Mouse (Mus musculus): ENCODE data around the gene Adam17. TPM values are rescaled to one million over a fixed set of nuclear protein-coding genes. Genes with fewer than 3 reads are reported as not detected.

The Adam17 gene
- polyA plus RNA-seq, 1 experiment from 2014 or later = 44.2 TPM

DNA sequence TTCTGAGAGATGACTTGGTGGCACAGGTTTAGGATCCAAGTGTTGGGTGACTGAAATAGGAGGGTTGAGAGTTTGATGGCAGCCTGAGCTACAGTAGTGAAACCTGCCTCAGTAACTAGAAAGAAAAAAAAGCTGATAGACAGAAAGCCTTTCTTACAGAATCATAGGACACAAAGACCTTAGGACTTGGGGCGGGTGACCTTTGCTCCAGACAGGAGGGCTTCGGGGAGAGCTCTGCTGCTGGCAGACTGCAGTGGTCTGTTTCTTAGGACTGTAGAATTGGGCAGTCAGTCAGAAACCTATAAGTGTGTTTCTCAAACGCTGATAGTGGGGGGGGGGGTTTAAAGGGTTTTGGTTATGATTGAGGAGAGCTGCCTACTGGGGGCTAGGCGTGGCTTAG lies 67.7 kb downstream of the Adam17 start:
- H3K36me3 ChIP-seq = peaks cover 92% of the 10 kb centered on the region
- H3K9me3 ChIP-seq (replicated peaks) = no peaks in the 10 kb centered on the region
- H3K4me1 ChIP-seq = no peaks in the 10 kb centered on the region
- ATAC-seq (ENCODE audit: insufficient number of reproducible peaks, low FRiP score, low TSS enrichment, low read depth) = no peak
- H3K9ac ChIP-seq = no peak overlapping the region
- no peak overlapping the region for H3K4me2 ChIP-seq (replicated peaks)
- WGBS = 85% methylated on average over 4 of the region's 4 CpGs
- no peaks in the 10 kb centered on the region for H3K27me3 ChIP-seq
- no peak overlapping the region for H3K4me3 ChIP-seq (replicated peaks)
- H3K27ac ChIP-seq (replicated peaks) = no peak overlapping the region

- Histone ChIP-seq H3K4me1 (no peaks in the 10 kb centered on the region), H3K4me2 (replicated peaks) (no peak overlapping the region), H3K36me3 (peaks cover 88% of the 10 kb centered on the region), H3K9ac (no peak overlapping the region), H3K27ac (replicated peaks) (no peak overlapping the region), H3K4me3 (replicated peaks) (no peak overlapping the region), H3K27me3 (no peaks in the 10 kb centered on the region), H3K9me3 (replicated peaks) (no peaks in the 10 kb centered on the region)
- no peak for ATAC-seq (ENCODE audit: insufficient number of reproducible peaks, low FRiP score, low TSS enrichment, low read depth)
- WGBS = 85% methylated on average over 5 of the region's 5 CpGs
These were observed 71.1 kb downstream of the Adam17 start for GRCm38 (mm10) chr12:21302361-21302783.

DNA sequence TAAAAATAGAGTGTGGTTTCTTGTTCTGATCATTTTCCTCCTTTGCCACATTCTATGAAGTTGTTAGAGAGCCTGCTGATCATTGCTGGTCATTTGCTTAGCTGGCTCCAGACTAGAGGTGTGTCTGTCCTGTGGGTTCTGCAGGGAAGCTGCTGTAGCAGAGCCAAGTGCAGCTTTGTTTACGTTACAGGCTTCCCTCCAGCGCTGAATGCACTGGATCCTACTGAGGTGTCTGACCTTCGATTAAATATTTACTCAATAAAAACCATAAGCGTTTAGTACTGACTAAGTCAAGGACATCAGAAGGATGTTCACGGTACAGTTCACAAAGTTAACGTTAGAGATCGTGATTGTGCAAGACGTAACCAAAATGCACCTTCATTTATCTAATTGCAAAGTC lies 71.5 kb downstream of the Adam17 start:
- Histone ChIP-seq H3K4me2 (replicated peaks) (no peak overlapping the region), H3K9me3 (replicated peaks) (no peaks in the 10 kb centered on the region), H3K9ac (no peak overlapping the region), H3K27me3 (no peaks in the 10 kb centered on the region), H3K4me1 (no peaks in the 10 kb centered on the region), H3K36me3 (peaks cover 88% of the 10 kb centered on the region), H3K4me3 (replicated peaks) (no peak overlapping the region), H3K27ac (replicated peaks) (no peak overlapping the region)
- no peak for ATAC-seq (ENCODE audit: insufficient number of reproducible peaks, low FRiP score, low TSS enrichment, low read depth)
- WGBS = 83% methylated on average over 8 of the region's 8 CpGs

DNA sequence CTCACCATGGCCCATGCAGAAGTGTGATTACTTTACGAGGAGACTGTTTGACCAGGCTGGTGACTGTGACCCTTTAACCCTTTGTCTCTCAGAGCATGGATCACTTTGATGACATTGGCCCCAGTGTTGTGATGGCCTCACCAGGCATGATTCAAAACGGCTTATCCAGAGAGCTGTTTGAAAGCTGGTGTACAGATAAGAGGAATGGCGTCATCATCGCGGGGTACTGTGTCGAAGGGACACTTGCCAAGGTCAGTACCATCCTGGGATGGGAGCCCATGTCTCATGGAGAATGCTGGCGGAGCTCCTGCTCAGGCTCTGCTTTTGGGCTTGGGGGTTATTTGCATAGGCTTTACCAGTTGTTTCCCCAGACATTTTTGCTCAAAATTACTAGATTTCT lies 72.1 kb downstream of the Adam17 start:
- Histone ChIP-seq H3K9me3 (replicated peaks) (no peaks in the 10 kb centered on the region), H3K4me2 (replicated peaks) (no peak overlapping the region), H3K27me3 (no peaks in the 10 kb centered on the region), H3K9ac (no peak overlapping the region), H3K4me1 (no peaks in the 10 kb centered on the region), H3K4me3 (replicated peaks) (no peak overlapping the region), H3K36me3 (peaks cover 88% of the 10 kb centered on the region), H3K27ac (replicated peaks) (no peak overlapping the region)
- ATAC-seq (ENCODE audit: insufficient number of reproducible peaks, low FRiP score, low TSS enrichment, low read depth) = no peak
- 91% methylated on average over 7 of the region's 7 CpGs for WGBS

GRCm38 (mm10) chr12:21298856-21299255 lies 74.6 kb downstream of the Adam17 start:
- no peak overlapping the region for H3K27ac ChIP-seq (replicated peaks)
- no peaks in the 10 kb centered on the region for H3K9me3 ChIP-seq (replicated peaks)

DNA sequence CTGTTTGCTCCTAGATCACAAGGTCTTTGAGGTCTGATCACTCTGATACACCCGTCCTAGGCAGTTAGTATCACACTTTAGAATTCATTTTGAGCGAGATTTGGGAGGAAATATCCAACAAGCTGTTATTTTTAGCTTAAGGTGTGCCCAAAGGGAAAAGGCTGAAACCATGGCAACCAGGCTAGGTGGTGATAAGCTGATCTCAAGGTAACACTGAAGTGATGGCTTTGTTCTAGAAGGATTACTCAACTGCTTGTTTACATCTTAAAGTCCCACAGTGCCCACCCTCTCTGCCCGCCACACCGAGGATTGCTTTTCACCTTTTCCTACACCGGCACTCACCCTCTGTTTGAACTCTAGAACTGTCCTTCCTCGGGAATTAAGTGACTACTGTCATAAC lies 83.8 kb downstream of the Adam17 start:
- Histone ChIP-seq H3K27ac (replicated peaks) (no peak overlapping the region), H3K27me3 (no peaks in the 10 kb centered on the region), H3K36me3 (peaks cover 39% of the 10 kb centered on the region), H3K4me1 (peaks cover 21% of the 10 kb centered on the region), H3K9ac (no peak overlapping the region), H3K4me3 (replicated peaks) (no peak overlapping the region), H3K9me3 (replicated peaks) (no peaks in the 10 kb centered on the region), H3K4me2 (replicated peaks) (no peak overlapping the region)
- no peak for ATAC-seq (ENCODE audit: insufficient number of reproducible peaks, low FRiP score, low TSS enrichment, low read depth)
- WGBS = 77% methylated on average over 6 of the region's 6 CpGs

More at GRCm38 (mm10) chr12:21298856-21299255, 74.6 kb downstream of the Adam17 start:
- no peak for ATAC-seq (ENCODE audit: insufficient number of reproducible peaks, low FRiP score, low TSS enrichment, low read depth)
- no peak overlapping the region for H3K4me2 ChIP-seq (replicated peaks)
- peaks cover 90% of the 10 kb centered on the region for H3K36me3 ChIP-seq
- no peaks in the 10 kb centered on the region for H3K27me3 ChIP-seq
- H3K9ac ChIP-seq = no peak overlapping the region
- no peaks in the 10 kb centered on the region for H3K4me1 ChIP-seq
- no peak overlapping the region for H3K4me3 ChIP-seq (replicated peaks)
- 94% methylated on average over 11 of the region's 11 CpGs for WGBS

- peaks cover 21% of the 10 kb centered on the region for H3K4me1 ChIP-seq
- 91% methylated on average over 3 of the region's 3 CpGs for WGBS
- ATAC-seq (ENCODE audit: insufficient number of reproducible peaks, low FRiP score, low TSS enrichment, low read depth) = no peak
- peaks cover 31% of the 10 kb centered on the region for H3K36me3 ChIP-seq
- H3K27ac ChIP-seq (replicated peaks) = no peak overlapping the region
- no peak overlapping the region for H3K9ac ChIP-seq
- no peak overlapping the region for H3K4me2 ChIP-seq (replicated peaks)
- no peaks in the 10 kb centered on the region for H3K27me3 ChIP-seq
- H3K9me3 ChIP-seq (replicated peaks) = no peaks in the 10 kb centered on the region
- no peak overlapping the region for H3K4me3 ChIP-seq (replicated peaks)
These were observed 84.6 kb downstream of the Adam17 start for GRCm38 (mm10) chr12:21288716-21289395.

GRCm38 (mm10) chr12:21286712-21287650 lies 86.5 kb downstream of the Adam17 start:
- 29% methylated on average over 18 of the region's 18 CpGs for WGBS
- peaks cover 21% of the 10 kb centered on the region for H3K4me1 ChIP-seq
- no peak for ATAC-seq (ENCODE audit: insufficient number of reproducible peaks, low FRiP score, low TSS enrichment, low read depth)
- peak overlapping the region; percentile 84 for H3K4me2 ChIP-seq (replicated peaks)
- H3K9ac ChIP-seq = peak overlapping the region; percentile 90
- H3K9me3 ChIP-seq (replicated peaks) = no peaks in the 10 kb centered on the region
- H3K4me3 ChIP-seq (replicated peaks) = peak overlapping the region; percentile 89
- H3K36me3 ChIP-seq = peaks cover 12% of the 10 kb centered on the region
- no peaks in the 10 kb centered on the region for H3K27me3 ChIP-seq
- H3K27ac ChIP-seq (replicated peaks) = peak overlapping the region; percentile 95

GRCm38 (mm10) chr12:21286243-21286622 lies 87.2 kb downstream of the Adam17 start, which contains the start of gene Itgb1bp1:
TSS of gene Itgb1bp1 (minus strand) at chr12:21286284.
- ATAC-seq (ENCODE audit: insufficient number of reproducible peaks, low FRiP score, low TSS enrichment, low read depth) = peak; percentile 96
- H3K4me1 ChIP-seq = peaks cover 21% of the 10 kb centered on the region
- WGBS = 0% methylated on average over 28 of the region's 28 CpGs

DNA sequence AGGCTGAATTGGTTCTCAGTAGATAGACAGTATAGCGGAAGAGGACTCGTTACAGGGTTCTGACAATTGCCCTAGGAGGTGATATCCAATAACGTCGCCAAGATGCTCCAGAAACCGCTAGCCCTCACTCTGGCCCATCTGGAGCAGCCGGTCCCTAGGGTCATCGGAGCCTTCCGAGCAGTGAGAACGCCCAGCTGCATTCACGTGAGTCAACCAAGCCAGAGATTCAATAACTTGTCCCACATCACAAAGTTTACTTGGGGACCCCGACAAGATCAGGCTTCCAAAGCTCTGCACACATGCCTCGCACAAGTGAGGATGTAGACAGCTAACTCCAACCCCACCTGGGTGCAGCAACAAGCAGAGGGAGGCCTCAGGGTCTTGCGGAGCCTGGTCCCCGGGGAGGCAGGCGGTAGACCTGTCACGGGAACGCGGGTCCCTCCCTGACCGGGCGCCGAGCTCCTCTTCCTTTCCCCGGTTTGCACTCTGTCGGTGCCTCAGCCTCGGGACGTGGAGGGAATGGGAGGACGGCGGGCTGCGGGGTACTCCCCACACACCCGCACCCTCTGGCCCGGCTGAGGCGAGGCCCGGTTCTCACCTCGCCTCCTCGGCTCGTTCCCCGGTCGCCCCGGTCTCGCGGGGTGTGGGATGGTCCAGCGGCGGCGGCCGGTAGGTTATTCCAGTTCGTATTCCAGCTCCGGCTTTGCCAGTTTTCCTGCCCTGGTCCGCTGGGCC lies 87.8 kb downstream of the Adam17 start:
- WGBS = under 1% methylated on average over 45 of the region's 47 CpGs
- Histone ChIP-seq H3K9ac (peak overlapping the region; percentile 72), H3K9me3 (replicated peaks) (no peaks in the 10 kb centered on the region), H3K27ac (replicated peaks) (peak overlapping the region; percentile 85), H3K4me1 (peaks cover 21% of the 10 kb centered on the region), H3K4me3 (replicated peaks) (peak overlapping the region; percentile 89), H3K27me3 (no peaks in the 10 kb centered on the region), H3K4me2 (replicated peaks) (peak overlapping the region; percentile 84), H3K36me3 (peaks cover under 1% of the 10 kb centered on the region; the same call in 1 of the 2 replicates)
- peak; percentile 82; the same call in 1 of the 2 replicates for ATAC-seq (ENCODE audit: insufficient number of reproducible peaks, low FRiP score, low TSS enrichment, low read depth)

More at GRCm38 (mm10) chr12:21286243-21286622, 87.2 kb downstream of the Adam17 start, which contains the start of gene Itgb1bp1:
- peak within 1 kb of the TSS; percentile 90 for H3K9ac ChIP-seq
- peak within 1 kb of the TSS; percentile 84 for H3K4me2 ChIP-seq (replicated peaks)
- peaks cover 6% of the 10 kb centered on the region for H3K36me3 ChIP-seq
- peak within 1 kb of the TSS; percentile 89 for H3K4me3 ChIP-seq (replicated peaks)
- H3K27ac ChIP-seq (replicated peaks) = peak within 1 kb of the TSS; percentile 95
- no peaks in the 10 kb centered on the region for H3K27me3 ChIP-seq
- H3K9me3 ChIP-seq (replicated peaks) = no peaks in the 10 kb centered on the region
